In the genomic region with DNA sequence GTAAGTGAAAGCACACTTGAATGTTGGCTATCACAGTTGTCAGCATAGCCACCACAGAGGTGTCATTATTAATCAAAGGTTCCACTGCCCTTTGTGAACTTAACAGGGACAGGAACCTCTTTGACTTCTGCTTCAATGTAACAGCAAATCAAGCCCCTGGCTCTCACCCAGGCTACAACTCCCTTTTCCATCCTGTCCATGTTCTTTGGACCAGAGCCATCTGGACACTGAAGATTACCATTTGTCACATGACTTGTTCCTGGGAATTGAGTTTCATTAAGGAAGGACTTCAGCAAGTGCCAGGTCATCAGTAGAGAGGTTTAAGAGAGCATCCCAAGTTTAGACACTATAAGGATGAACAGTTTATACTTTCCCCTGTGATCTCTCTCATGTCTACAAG, we compare ENCODE assay signal across 10 mouse cellular contexts. TPM values are rescaled to one million over a fixed set of nuclear protein-coding genes. Genes with fewer than 3 reads are reported as not detected.
DNase-seq lines count a peak whose midpoint lies in the region; ATAC-seq and TF ChIP-seq lines count a peak whose summit lies in the region.
"Had no signal": no experiment of that assay in that cellular context is flagged by ENCODE, and none has a peak within 500 bp of the region (broad histone marks: within the 10 kb centered on the region; RNA-seq: fewer than 3 reads in every experiment).

No protein-coding gene starts in this region.

- no peak for ATAC-seq in cerebellum, adult (ENCODE audit: insufficient number of reproducible peaks, low FRiP score, low TSS enrichment)
- ATAC-seq in midbrain, postnatal 0 days (ENCODE audit: low FRiP score), result no peak
- ATAC-seq in midbrain, embryonic 15.5 days (replicated peaks), result no peak
- no peak for ATAC-seq in forebrain, embryonic 11.5 days (replicated peaks; ENCODE audit: low FRiP score)

- no peak overlapping the region for H3K4me2 ChIP-seq in midbrain, postnatal 0 days (ENCODE audit: low read depth, low read length, poor library complexity, severe bottlenecking)
- H3K4me2 ChIP-seq in midbrain, embryonic 15.5 days, result no peak overlapping the region
- H3K4me2 ChIP-seq in forebrain, embryonic 11.5 days (ENCODE audit: low read depth, low read length, severe bottlenecking), result no peak overlapping the region

- no peak overlapping the region for H3K4me3 ChIP-seq in midbrain, postnatal 0 days (ENCODE audit: low read depth, low read length)
- H3K4me3 ChIP-seq in midbrain, embryonic 15.5 days, result no peak overlapping the region
- H3K4me3 ChIP-seq in forebrain, embryonic 11.5 days (ENCODE audit: low read depth, low read length), result no peak overlapping the region

- no peaks in the 10 kb centered on the region for H3K9me3 ChIP-seq in midbrain, postnatal 0 days (ENCODE audit: low read length)
- H3K9me3 ChIP-seq in midbrain, embryonic 15.5 days, result no peaks in the 10 kb centered on the region
- H3K9me3 ChIP-seq in forebrain, embryonic 11.5 days (ENCODE audit: control insufficient read depth, low read length), result no peaks in the 10 kb centered on the region

- H3K9ac ChIP-seq in midbrain, postnatal 0 days (replicated peaks; ENCODE audit: low read length, poor library complexity, severe bottlenecking), result no peak overlapping the region
- H3K9ac ChIP-seq in midbrain, embryonic 15.5 days, result no peak overlapping the region
- H3K9ac ChIP-seq in forebrain, embryonic 11.5 days (ENCODE audit: low read length), result no peak overlapping the region

- H3K27me3 ChIP-seq in midbrain, postnatal 0 days (ENCODE audit: insufficient read depth, low read length), result no peaks in the 10 kb centered on the region
- no peaks in the 10 kb centered on the region for H3K27me3 ChIP-seq in midbrain, embryonic 15.5 days (replicated peaks)
- H3K27me3 ChIP-seq in forebrain, embryonic 11.5 days (ENCODE audit: control insufficient read depth, insufficient read depth, low read length), result no peaks in the 10 kb centered on the region

- H3K27ac ChIP-seq in midbrain, postnatal 0 days (ENCODE audit: low read depth, low read length), result no peak overlapping the region
- H3K27ac ChIP-seq in midbrain, embryonic 15.5 days, result no peak overlapping the region
- H3K27ac ChIP-seq in forebrain, embryonic 11.5 days (ENCODE audit: low read depth, low read length), result no peak overlapping the region
- H3K27ac ChIP-seq: macrophage had no signal

- TF ChIP-seq CTCF in midbrain, postnatal 0 days (IDR thresholded peaks at IDR 0.05), result no peak

- no peaks in the 10 kb centered on the region for H3K36me3 ChIP-seq in midbrain, postnatal 0 days (ENCODE audit: insufficient read depth, low read length)
- H3K36me3 ChIP-seq in midbrain, embryonic 15.5 days (replicated peaks), result no peaks in the 10 kb centered on the region
- no peaks in the 10 kb centered on the region for H3K36me3 ChIP-seq in forebrain, embryonic 11.5 days (ENCODE audit: control insufficient read depth, insufficient read depth, low read length)

- peak; percentile 5 for DNase-seq in cerebellum, adult 11-12 months
- DNase-seq in midbrain, postnatal 0 days (ENCODE audit: low spot score), result peak; percentile 33
- DNase-seq in kidney, adult 9 months, result peak; percentile 82
- DNase-seq in testis, postnatal 10 days (ENCODE audit: low spot score), result peak; percentile 49
- DNase-seq in forebrain, embryonic 11.5 days (ENCODE audit: low spot score), result no peak
- DNase-seq in thymus, adult 18-20 months, result no peak
- DNase-seq: right cerebral cortex, postnatal 25 days had no signal

- no peaks in the 10 kb centered on the region for H3K4me1 ChIP-seq in midbrain, postnatal 0 days (ENCODE audit: insufficient read depth, low read length)
- H3K4me1 ChIP-seq in midbrain, embryonic 15.5 days, result no peaks in the 10 kb centered on the region
- H3K4me1 ChIP-seq in forebrain, embryonic 11.5 days (replicated peaks; ENCODE audit: control insufficient read depth, insufficient read depth, low read length), result no peaks in the 10 kb centered on the region

RNA-seq across cellular contexts. Expression of a gene that starts 44.5 kb away (rescaled TPM):
- total RNA-seq in midbrain, postnatal 0 days (2014; rRNA removed), result 19.7 and 36.7 TPM in 2 replicates
- 6.4 and 6.7 TPM in 2 replicates for polyA plus RNA-seq in midbrain, postnatal 0 days (2015; fragmentation: Nextera tagmentation; extraction: Ambion mirVana)
- polyA plus RNA-seq in midbrain, embryonic 15.5 days (2015; fragmentation: Nextera tagmentation; extraction: Ambion mirVana), result 14.0 and 21.0 TPM in 2 replicates
- 0.84 and 1.2 TPM in 2 replicates for polyA plus RNA-seq in forebrain, embryonic 11.5 days (2014; fragmentation: Nextera tagmentation; extraction: Ambion mirVana)

Comparison
In these comparisons a context has a peak if more than half of its experiments do, and no peak if none do; other contexts are left out.
1. DNase-seq: peak in cerebellum, adult 11-12 months (single experiment), midbrain, postnatal 0 days (single experiment), kidney, adult 9 months (single experiment) and testis, postnatal 10 days (single experiment); none in forebrain, embryonic 11.5 days (single experiment) and thymus, adult 18-20 months (0 of 2).